Mouse (Mus musculus) lung, adult 2 months (tissue): ENCODE results near the gene Hivep2.

Experiments
- CTCF ChIP-seq: fragments of 200-500 bp; IDR thresholded peaks from 2 replicates; pipeline ENCODE4 v1.5.1; 2011; ENCODE audit warnings: mild to moderate bottlenecking, low read length, control low read depth; ENCODE audit not compliant: insufficient read depth
- POLR2A ChIP-seq: fragments of 200-500 bp; IDR thresholded peaks from 2 replicates; pipeline ENCODE4 v1.6.1; 2011; ENCODE audit warnings: low read depth, mild to moderate bottlenecking, control low read depth, low read length, borderline replicate concordance; ENCODE audit errors: extremely low read depth

DNA sequence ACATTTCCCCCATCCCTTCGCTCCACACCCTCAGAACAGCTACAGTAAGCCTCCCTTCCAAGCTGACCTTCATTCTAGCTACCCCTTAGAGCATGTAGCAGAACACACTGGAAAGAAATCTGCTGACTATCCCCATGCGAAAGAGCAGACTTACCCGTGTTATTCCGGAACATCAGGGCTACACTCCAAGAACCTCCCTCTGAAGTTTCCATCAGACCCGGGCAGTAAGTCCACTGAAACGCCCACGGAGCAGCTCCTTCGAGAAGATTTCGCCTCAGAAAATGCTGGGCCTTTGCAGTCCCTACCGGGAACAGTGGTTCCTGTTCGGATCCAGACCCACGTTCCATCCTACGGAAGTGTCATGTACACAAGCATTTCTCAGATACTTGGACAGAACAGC is 165.4 kb downstream of the Hivep2 start:
- TF ChIP-seq CTCF, result no peak
- no peak for TF ChIP-seq POLR2A
